Mouse (Mus musculus): Measurements from ENCODE around the gene Sbno2. TPM values are rescaled to one million over a fixed set of nuclear protein-coding genes. Genes with fewer than 3 reads are reported as not detected.

Gene Sbno2
- polyA plus RNA-seq, 1 experiment from 2014 or later = 9.6 TPM

- 63% methylated on average over 5 of the region's 5 CpGs for WGBS
- H3K27me3 ChIP-seq (ENCODE audit: insufficient read depth, low read length) = no peaks in the 10 kb centered on the region
- H3K9ac ChIP-seq (ENCODE audit: low read depth, low read length) = peak overlapping the region; percentile 77; the same call in 1 of the 2 replicates
- no peaks in the 10 kb centered on the region for H3K9me3 ChIP-seq (replicated peaks; ENCODE audit: low read length)
- H3K27ac ChIP-seq = peak overlapping the region; percentile 100
- DNase-seq (ENCODE audit: low spot score) (no peak), ATAC-seq (replicated peaks; ENCODE audit: low FRiP score, low read depth) (no peak)
- peaks cover 19% of the 10 kb centered on the region for H3K4me1 ChIP-seq (replicated peaks; ENCODE audit: insufficient read depth, low read length)
- TF ChIP-seq CTCF (IDR thresholded peaks at IDR 0.05; ENCODE audit: low read depth) = no peak
- peak overlapping the region; percentile 99; the same call in 1 of the 2 replicates for H3K4me3 ChIP-seq (replicated peaks; ENCODE audit: low read depth, low read length)
- H3K4me2 ChIP-seq (ENCODE audit: low read length) = peak overlapping the region; percentile 58; the same call in 1 of the 2 replicates
- H3K36me3 ChIP-seq (ENCODE audit: insufficient read depth, low read length) = peaks cover 28% of the 10 kb centered on the region
Observed at GRCm38 (mm10) chr10:80147146-80147718, 41.9 kb upstream of the Sbno2 start.

- no peak overlapping the region for H3K4me3 ChIP-seq (replicated peaks; ENCODE audit: low read depth, low read length)
Observed at GRCm38 (mm10) chr10:80146568-80147011, 41.2 kb upstream of the Sbno2 start.

DNA sequence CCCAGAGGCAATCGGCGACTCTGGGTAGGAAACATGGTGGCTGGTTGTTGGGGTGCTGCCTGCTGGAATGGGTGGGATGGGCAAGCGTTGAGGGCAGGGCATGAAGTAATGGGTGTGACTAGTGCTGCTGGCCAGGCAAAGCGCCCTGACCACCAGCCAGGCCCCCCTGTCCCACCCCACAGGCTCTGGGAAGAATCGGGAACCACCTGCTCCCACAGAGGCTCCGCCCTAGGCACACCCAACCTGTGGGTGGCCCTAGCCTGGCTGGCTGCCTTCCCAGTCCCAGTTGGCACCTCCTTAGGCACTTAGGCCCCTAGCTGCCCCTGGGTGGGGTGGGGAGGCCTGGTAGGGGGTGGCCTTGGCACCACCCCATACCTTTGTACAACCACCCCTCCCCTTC, 40.5 kb upstream of the Sbno2 start:
- H3K9me3 ChIP-seq (replicated peaks; ENCODE audit: low read length) = no peaks in the 10 kb centered on the region
- TF ChIP-seq CTCF (IDR thresholded peaks at IDR 0.05; ENCODE audit: low read depth) = no peak
- peaks cover 28% of the 10 kb centered on the region for H3K36me3 ChIP-seq (ENCODE audit: insufficient read depth, low read length)
- no peak overlapping the region for H3K9ac ChIP-seq (ENCODE audit: low read depth, low read length)
- ATAC-seq (replicated peaks; ENCODE audit: low FRiP score, low read depth) (no peak), DNase-seq (ENCODE audit: low spot score) (no peak)
- H3K4me3 ChIP-seq (replicated peaks; ENCODE audit: low read depth, low read length) = no peak overlapping the region
- no peaks in the 10 kb centered on the region for H3K27me3 ChIP-seq (ENCODE audit: insufficient read depth, low read length)
- peak overlapping the region; percentile 100 for H3K27ac ChIP-seq
- 84% methylated on average over 6 of the region's 6 CpGs for WGBS
- no peak overlapping the region for H3K4me2 ChIP-seq (ENCODE audit: low read length)
- peaks cover 16% of the 10 kb centered on the region for H3K4me1 ChIP-seq (replicated peaks; ENCODE audit: insufficient read depth, low read length)

More at GRCm38 (mm10) chr10:80146568-80147011, 41.2 kb upstream of the Sbno2 start:
- no peak for TF ChIP-seq CTCF (IDR thresholded peaks at IDR 0.05; ENCODE audit: low read depth)
- H3K27ac ChIP-seq = peak overlapping the region; percentile 100
- no peaks in the 10 kb centered on the region for H3K27me3 ChIP-seq (ENCODE audit: insufficient read depth, low read length)
- WGBS = 71% methylated on average over 4 of the region's 4 CpGs
- H3K9ac ChIP-seq (ENCODE audit: low read depth, low read length) = 0 out of 2 replicates have a peak overlapping the region, but pooled peaks have one; percentile 0
- no peak for ATAC-seq (replicated peaks; ENCODE audit: low FRiP score, low read depth)
- H3K36me3 ChIP-seq (ENCODE audit: insufficient read depth, low read length) = peaks cover 28% of the 10 kb centered on the region
- H3K9me3 ChIP-seq (replicated peaks; ENCODE audit: low read length) = no peaks in the 10 kb centered on the region
- DNase-seq (ENCODE audit: low spot score) = no peak
- no peak overlapping the region for H3K4me2 ChIP-seq (ENCODE audit: low read length)
- peaks cover 16% of the 10 kb centered on the region for H3K4me1 ChIP-seq (replicated peaks; ENCODE audit: insufficient read depth, low read length)

DNA sequence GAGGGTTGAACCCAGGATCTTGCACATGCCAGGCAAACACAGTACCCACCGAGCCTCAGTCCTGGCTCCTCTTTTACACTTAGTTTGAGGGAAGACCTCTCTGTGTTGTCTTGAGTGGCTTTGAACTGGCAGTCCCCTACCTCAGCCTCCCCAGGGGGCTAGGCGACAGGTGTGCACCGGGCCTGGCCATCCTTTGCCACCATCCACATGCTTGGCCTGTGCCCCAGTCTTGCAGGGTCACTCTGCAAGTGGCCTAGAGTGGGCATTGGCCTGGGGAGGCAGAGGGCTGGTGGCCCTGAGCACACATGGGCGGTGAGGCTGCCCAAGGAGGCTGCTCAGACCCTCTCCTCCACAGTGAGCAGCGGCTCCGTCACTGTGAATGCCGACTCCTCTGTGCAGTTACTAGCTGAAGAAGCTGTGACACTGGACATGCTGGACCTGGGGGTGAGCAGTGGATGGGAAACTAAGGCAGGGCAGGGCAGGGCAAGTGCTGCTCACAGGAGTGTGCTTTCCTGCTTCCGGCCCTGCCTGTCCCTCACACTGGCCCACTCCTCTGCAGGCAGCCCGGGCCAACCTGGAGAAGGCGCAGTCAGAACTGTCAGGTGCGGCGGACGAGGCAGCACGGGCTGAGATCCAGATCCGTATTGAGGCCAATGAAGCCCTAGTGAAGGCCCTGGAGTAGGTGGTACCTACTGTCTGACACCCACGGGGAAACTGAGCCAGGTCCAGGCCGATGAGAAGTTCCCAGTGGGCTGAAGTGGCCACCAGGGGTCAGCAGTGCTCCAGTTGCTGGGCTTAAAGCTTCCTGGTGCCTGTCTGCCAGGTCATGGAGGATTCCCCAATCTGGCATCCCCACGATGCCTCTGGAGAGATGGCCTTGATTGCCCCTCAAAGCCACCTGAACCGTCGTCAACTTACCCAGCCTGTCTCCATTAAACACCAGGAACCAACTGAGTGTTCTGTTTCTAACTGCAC, 39.8 kb upstream of the Sbno2 start:
- H3K4me2 ChIP-seq (ENCODE audit: low read length) = no peak overlapping the region
- DNase-seq (ENCODE audit: low spot score) (peak; percentile 77), ATAC-seq (replicated peaks; ENCODE audit: low FRiP score, low read depth) (no peak)
- H3K36me3 ChIP-seq (ENCODE audit: insufficient read depth, low read length) = peaks cover 28% of the 10 kb centered on the region
- H3K9ac ChIP-seq (ENCODE audit: low read depth, low read length) = no peak overlapping the region
- no peak overlapping the region for H3K4me3 ChIP-seq (replicated peaks; ENCODE audit: low read depth, low read length)
- H3K27me3 ChIP-seq (ENCODE audit: insufficient read depth, low read length) = no peaks in the 10 kb centered on the region
- peak overlapping the region; percentile 100; the same call in 1 of the 2 replicates for H3K27ac ChIP-seq
- no peaks in the 10 kb centered on the region for H3K9me3 ChIP-seq (replicated peaks; ENCODE audit: low read length)
- peak; percentile 91 for TF ChIP-seq CTCF (IDR thresholded peaks at IDR 0.05; ENCODE audit: low read depth)
- H3K4me1 ChIP-seq (replicated peaks; ENCODE audit: insufficient read depth, low read length) = peaks cover 16% of the 10 kb centered on the region
- 72% methylated on average over 20 of the region's 20 CpGs for WGBS

DNA sequence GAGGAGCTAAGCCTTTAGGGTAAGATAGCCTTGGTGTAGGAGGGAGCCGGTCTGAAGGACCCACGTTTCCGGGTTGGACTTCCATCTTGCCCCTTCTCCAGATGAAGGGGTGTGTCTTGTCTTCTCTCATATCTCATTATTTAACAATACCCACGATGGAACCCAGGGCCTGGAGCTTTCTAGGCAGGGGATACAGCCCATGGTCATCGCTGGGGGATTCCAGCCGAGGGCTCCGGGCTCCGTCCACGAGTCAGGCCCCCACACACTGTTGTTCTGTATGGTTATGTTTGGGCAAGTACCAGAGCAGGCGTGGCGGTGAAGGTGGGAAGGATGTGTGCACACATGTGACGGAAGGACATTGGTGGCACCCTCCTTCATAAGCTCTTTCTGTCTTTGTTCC, 38.8 kb upstream of the Sbno2 start:
- no peak for ATAC-seq (replicated peaks; ENCODE audit: low FRiP score, low read depth)
- H3K4me3 ChIP-seq (replicated peaks; ENCODE audit: low read depth, low read length) = no peak overlapping the region
- no peak overlapping the region for H3K4me2 ChIP-seq (ENCODE audit: low read length)
- H3K27me3 ChIP-seq (ENCODE audit: insufficient read depth, low read length) = no peaks in the 10 kb centered on the region
- WGBS = 91% methylated on average over 12 of the region's 12 CpGs
- no peaks in the 10 kb centered on the region for H3K9me3 ChIP-seq (replicated peaks; ENCODE audit: low read length)
- no peak for DNase-seq (ENCODE audit: low spot score)
- H3K9ac ChIP-seq (ENCODE audit: low read depth, low read length) = no peak overlapping the region
- H3K27ac ChIP-seq = no peak overlapping the region
- H3K36me3 ChIP-seq (ENCODE audit: insufficient read depth, low read length) = peaks cover 24% of the 10 kb centered on the region
- H3K4me1 ChIP-seq (replicated peaks; ENCODE audit: insufficient read depth, low read length) = peaks cover 19% of the 10 kb centered on the region
- no peak for TF ChIP-seq CTCF (IDR thresholded peaks at IDR 0.05; ENCODE audit: low read depth)

DNA sequence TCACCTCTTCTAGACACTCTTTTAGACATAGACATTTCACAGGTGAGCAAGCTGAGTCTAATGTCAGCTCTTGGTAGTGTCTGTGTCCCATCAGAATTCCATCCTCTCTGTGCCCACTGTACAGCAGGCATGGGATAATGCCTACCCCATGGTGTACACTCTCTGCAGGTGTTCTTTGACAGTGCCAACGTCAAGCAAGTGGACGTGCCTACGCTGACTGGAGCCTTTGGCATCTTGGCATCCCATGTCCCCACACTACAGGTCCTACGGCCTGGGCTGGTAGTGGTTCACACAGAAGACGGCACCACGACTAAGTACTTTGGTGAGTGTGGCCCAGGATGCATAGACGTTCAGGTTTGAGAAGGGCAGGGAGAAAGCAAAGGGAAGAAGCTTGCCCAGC, 38.3 kb upstream of the Sbno2 start:
- Histone ChIP-seq H3K4me3 (replicated peaks; ENCODE audit: low read depth, low read length) (no peak overlapping the region), H3K9me3 (replicated peaks; ENCODE audit: low read length) (no peaks in the 10 kb centered on the region), H3K9ac (ENCODE audit: low read depth, low read length) (no peak overlapping the region), H3K4me2 (ENCODE audit: low read length) (no peak overlapping the region), H3K36me3 (ENCODE audit: insufficient read depth, low read length) (peaks cover 24% of the 10 kb centered on the region), H3K27me3 (ENCODE audit: insufficient read depth, low read length) (no peaks in the 10 kb centered on the region), H3K27ac (no peak overlapping the region), H3K4me1 (replicated peaks; ENCODE audit: insufficient read depth, low read length) (peaks cover 21% of the 10 kb centered on the region)
- ATAC-seq (replicated peaks; ENCODE audit: low FRiP score, low read depth) = no peak
- 96% methylated on average over 7 of the region's 7 CpGs for WGBS
- no peak for DNase-seq (ENCODE audit: low spot score)
- no peak for TF ChIP-seq CTCF (IDR thresholded peaks at IDR 0.05; ENCODE audit: low read depth)

Data from kidney, postnatal 0 days (tissue).